Mouse (Mus musculus) MEL (cell line): ENCODE data around the gene Tubb1.

Experiments
- CTCF ChIP-seq, 3 experiments: IDR thresholded peaks in 2 of 3; conservative IDR thresholded peaks in 1 of 3; 2 replicates each; pipeline ENCODE4 v1.5.1; 2011 to 2012; ENCODE audit warnings: low read length in 3 of 3, low read depth in 2 of 3, mild to moderate bottlenecking in 2 of 3, improper control_type of control experiment in 1 of 3, inconsistent platforms in 1 of 3, mixed read lengths in 1 of 3, moderate library complexity in 1 of 3; ENCODE audit not compliant: control insufficient read depth in 1 of 3, insufficient read depth in 1 of 3, poor library complexity in 1 of 3, severe bottlenecking in 1 of 3
- EP300 ChIP-seq, 2 experiments: IDR thresholded peaks; 2 replicates each; pipeline ENCODE4 v1.6.1; 2011; ENCODE audit warnings: improper control_type of control experiment in 2 of 2, low read length in 2 of 2, low read depth in 1 of 2, mild to moderate bottlenecking in 1 of 2
- GATA1 ChIP-seq: IDR thresholded peaks from 2 replicates; pipeline ENCODE4 v1.6.1; 2011; ENCODE audit warnings: low read depth, low read length, improper control_type of control experiment
- POLR2A ChIP-seq, 2 experiments: IDR thresholded peaks; 2 replicates each; pipeline ENCODE4 v1.6.1; 2011 to 2012; ENCODE audit warnings: low read length in 2 of 2, mild to moderate bottlenecking in 2 of 2, control low read depth in 1 of 2, improper control_type of control experiment in 1 of 2, low read depth in 1 of 2, moderate library complexity in 1 of 2; ENCODE audit not compliant: control insufficient read depth in 1 of 2, insufficient read depth in 1 of 2, poor library complexity in 1 of 2
- RCOR1 ChIP-seq: IDR thresholded peaks from 2 replicates; pipeline ENCODE4 v1.6.1; 2012; ENCODE audit warnings: low read depth, mild to moderate bottlenecking, inconsistent platforms, low read length, improper control_type of control experiment
- TAL1 ChIP-seq: IDR thresholded peaks from 2 replicates; pipeline ENCODE4 v1.6.1; 2012; ENCODE audit warnings: mild to moderate bottlenecking, inconsistent platforms, low read length, moderate library complexity, mixed read lengths
- TBP ChIP-seq: IDR thresholded peaks from 2 replicates; pipeline ENCODE4 v1.8.0; 2011; ENCODE audit warnings: low read depth, low read length, improper control_type of control experiment
- ZKSCAN1 ChIP-seq: IDR thresholded peaks from 2 replicates; pipeline ENCODE4 v1.6.1; 2012; ENCODE audit warnings: low read depth, mild to moderate bottlenecking, inconsistent platforms, low read length, improper control_type of control experiment, moderate library complexity
- ZNF384 ChIP-seq: IDR thresholded peaks from 2 replicates; pipeline ENCODE4 v1.6.1; 2012; ENCODE audit warnings: low read depth, mild to moderate bottlenecking, inconsistent platforms, low read length, improper control_type of control experiment

- TF ChIP-seq POLR2A (IDR thresholded peaks at IDR 0.05; ENCODE audit: control insufficient read depth in 1 of 2, insufficient read depth in 1 of 2, low read depth in 1 of 2, low read length in 2 of 2, poor library complexity in 1 of 2) (no peak), EP300 (IDR thresholded peaks at IDR 0.05; ENCODE audit: low read depth in 1 of 2, low read length in 2 of 2) (no peak), TBP (no peak), RCOR1 (no peak), TAL1 (no peak), ZNF384 (no peak), ZKSCAN1 (no peak), CTCF (IDR thresholded peaks at IDR 0.05 in 2 of 3, conservative IDR thresholded peaks at IDR 0.05 in 1 of 3; ENCODE audit: control insufficient read depth in 1 of 3, insufficient read depth in 1 of 3, low read depth in 2 of 3, low read length in 3 of 3, poor library complexity in 1 of 3, severe bottlenecking in 1 of 3) (no peak), GATA1 (no peak)
Measured at GRCm38 (mm10) chr2:174444359-174444758, 6.1 kb upstream of the Tubb1 start.
